Mouse (Mus musculus) C2C12 (cell line): ENCODE data around the gene Rad17. TPM values are rescaled to one million over a fixed set of nuclear protein-coding genes. Genes with fewer than 3 reads are reported as not detected.
A peak's percentile ranks its signal among the peaks of the same experiment; 100 is the strongest.

Experiments
- H3K27me3 ChIP-seq: one replicate; pipeline ENCODE4 v1.6.1; 2011; ENCODE audit not compliant: control insufficient read depth, insufficient read depth, insufficient read length
- H3K36me3 ChIP-seq: one replicate; pipeline ENCODE4 v1.6.1; 2011; ENCODE audit not compliant: control insufficient read depth, insufficient read depth
- H3K4me3 ChIP-seq: one replicate; pipeline ENCODE4 v1.5.1; 2011; ENCODE audit warnings: mild to moderate bottlenecking, control low read depth; ENCODE audit not compliant: poor library complexity, insufficient read depth, severe bottlenecking
- H3K79me2 ChIP-seq: one replicate; pipeline ENCODE4 v1.6.1; 2011; ENCODE audit not compliant: control insufficient read depth, insufficient read depth
- H3K79me3 ChIP-seq: one replicate; pipeline ENCODE4 v1.6.1; 2011; ENCODE audit warnings: low read depth, control low read depth
- H3ac ChIP-seq: one replicate; pipeline ENCODE3; 2011; ENCODE audit warnings: low read depth; ENCODE audit not compliant: control insufficient read depth, insufficient read length
- CEBPB ChIP-seq: IDR thresholded peaks from one replicate; pipeline ENCODE4 v1.6.1; 2011; ENCODE audit warnings: low read depth, mild to moderate bottlenecking, control low read depth, moderate library complexity
- CTCF ChIP-seq: IDR thresholded peaks from one replicate; pipeline ENCODE4 v1.5.1; 2011; ENCODE audit not compliant: control insufficient read depth, insufficient read depth, insufficient read length
- FOSL1 ChIP-seq: IDR thresholded peaks from one replicate; pipeline ENCODE4 v1.8.0; 2011; ENCODE audit warnings: mild to moderate bottlenecking, low read length; ENCODE audit not compliant: poor library complexity, insufficient read depth, severe bottlenecking
- MAX ChIP-seq: IDR thresholded peaks from one replicate; pipeline ENCODE4 v1.6.1; 2011; ENCODE audit warnings: mild to moderate bottlenecking, control low read depth
- MYOD1 ChIP-seq: IDR thresholded peaks from one replicate; pipeline ENCODE4 v1.6.1; 2011; ENCODE audit warnings: low read depth; ENCODE audit not compliant: control insufficient read depth, insufficient read length
- MYOG ChIP-seq: IDR thresholded peaks from one replicate; pipeline ENCODE4 v1.6.1; 2011; ENCODE audit not compliant: control insufficient read depth, insufficient read length; ENCODE audit errors: extremely low read depth
- USF1 ChIP-seq: IDR thresholded peaks from one replicate; pipeline ENCODE4 v1.6.1; 2011; ENCODE audit warnings: low read depth, mild to moderate bottlenecking, control low read depth, moderate library complexity
- polyA plus RNA-seq: library from polyadenylated mRNA; unstranded; fragments of >200 nt; fragmentation: generic; extraction: Trizol; gene quantifications from one replicate; pipeline ENCODE4 v1.2.1, GENCODE M21; 2012; ENCODE audit warnings: missing spikeins

Gene Rad17
- polyA plus RNA-seq, 1 experiment, result 6.2 TPM

- H3K27me3 ChIP-seq, result no peaks in the 10 kb centered on the region
- TF ChIP-seq USF1 (no peak), MYOG (no peak), MAX (no peak), CEBPB (no peak), MYOD1 (no peak), CTCF (no peak), FOSL1 (no peak)
- H3K79me3 ChIP-seq, result no peaks in the 10 kb centered on the region
- no peak overlapping the region for H3ac ChIP-seq
- no peak overlapping the region for H3K4me3 ChIP-seq
- peaks cover 70% of the 10 kb centered on the region for H3K36me3 ChIP-seq
- H3K79me2 ChIP-seq, result no peaks in the 10 kb centered on the region
Measured at GRCm38 (mm10) chr13:100622241-100622640, 28.6 kb downstream of the Rad17 start.

GRCm38 (mm10) chr13:100617583-100617982 is 33.3 kb downstream of the Rad17 start:
- TF ChIP-seq MYOG, result no peak
- Histone ChIP-seq H3K79me2 (no peaks in the 10 kb centered on the region), H3K4me3 (no peak overlapping the region), H3ac (no peak overlapping the region), H3K36me3 (peaks cover 47% of the 10 kb centered on the region), H3K79me3 (no peaks in the 10 kb centered on the region), H3K27me3 (no peaks in the 10 kb centered on the region)

GRCm38 (mm10) chr13:100616181-100617087 is 34.4 kb downstream of the Rad17 start, which contains the start of gene Marveld2:
Gene Marveld2 (minus strand): TSS chr13:100616971.
- Histone ChIP-seq H3K79me3 (no peaks in the 10 kb centered on the region), H3K4me3 (no peak within 1 kb of the TSS)

GRCm38 (mm10) chr13:100612903-100613302 is 37.9 kb downstream of the Rad17 start:
- peaks cover 13% of the 10 kb centered on the region for H3K36me3 ChIP-seq
- H3K79me3 ChIP-seq, result no peaks in the 10 kb centered on the region
- H3K27me3 ChIP-seq, result no peaks in the 10 kb centered on the region
- TF ChIP-seq USF1, result no peak
- TF ChIP-seq MYOD1, result no peak
- TF ChIP-seq CTCF, result peak; percentile 4
- no peak overlapping the region for H3K4me3 ChIP-seq
- H3K79me2 ChIP-seq, result no peaks in the 10 kb centered on the region
- no peak overlapping the region for H3ac ChIP-seq

More at GRCm38 (mm10) chr13:100616181-100617087, 34.4 kb downstream of the Rad17 start, which contains the start of gene Marveld2:
- TF ChIP-seq CTCF, result no peak
- TF ChIP-seq CEBPB, result no peak
- no peak for TF ChIP-seq MAX
- no peak for TF ChIP-seq FOSL1
- no peak for TF ChIP-seq USF1
- no peak for TF ChIP-seq MYOD1
- TF ChIP-seq MYOG, result no peak
- peaks cover 36% of the 10 kb centered on the region for H3K36me3 ChIP-seq
- no peaks in the 10 kb centered on the region for H3K27me3 ChIP-seq
- no peaks in the 10 kb centered on the region for H3K79me2 ChIP-seq
- H3ac ChIP-seq, result no peak within 1 kb of the TSS

- H3K4me3 ChIP-seq, result no peak overlapping the region
- TF ChIP-seq MYOD1, result no peak
- TF ChIP-seq USF1, result no peak
- no peak for TF ChIP-seq CTCF
- TF ChIP-seq CEBPB, result no peak
- no peak for TF ChIP-seq FOSL1
- TF ChIP-seq MAX, result no peak
- TF ChIP-seq MYOG, result no peak
- H3K79me2 ChIP-seq, result no peaks in the 10 kb centered on the region
Measured at GRCm38 (mm10) chr13:100612251-100612650, 38.6 kb downstream of the Rad17 start.

GRCm38 (mm10) chr13:100611266-100611665 is 39.6 kb downstream of the Rad17 start:
- H3K4me3 ChIP-seq, result no peak overlapping the region
- TF ChIP-seq FOSL1, result no peak
- TF ChIP-seq USF1, result no peak
- TF ChIP-seq CEBPB, result no peak
- TF ChIP-seq MYOG, result no peak
- TF ChIP-seq MAX, result no peak
- TF ChIP-seq MYOD1, result no peak

More at GRCm38 (mm10) chr13:100612251-100612650, 38.6 kb downstream of the Rad17 start:
- Histone ChIP-seq H3K79me3 (no peaks in the 10 kb centered on the region), H3K36me3 (peaks cover 7% of the 10 kb centered on the region), H3ac (no peak overlapping the region), H3K27me3 (no peaks in the 10 kb centered on the region)

More at GRCm38 (mm10) chr13:100611266-100611665, 39.6 kb downstream of the Rad17 start:
- Histone ChIP-seq H3K36me3 (peaks cover under 1% of the 10 kb centered on the region), H3K79me2 (no peaks in the 10 kb centered on the region), H3K79me3 (no peaks in the 10 kb centered on the region), H3ac (no peak overlapping the region), H3K27me3 (no peaks in the 10 kb centered on the region)
